Mouse (Mus musculus): ENCODE measurements at regions not wholly inside any gene's neighbourhood (a gene's known extent, or its start where the extent isn't known, plus 50 kb on each side); places are given as distances from the start of the nearest gene placed in this dataset.

DNA sequence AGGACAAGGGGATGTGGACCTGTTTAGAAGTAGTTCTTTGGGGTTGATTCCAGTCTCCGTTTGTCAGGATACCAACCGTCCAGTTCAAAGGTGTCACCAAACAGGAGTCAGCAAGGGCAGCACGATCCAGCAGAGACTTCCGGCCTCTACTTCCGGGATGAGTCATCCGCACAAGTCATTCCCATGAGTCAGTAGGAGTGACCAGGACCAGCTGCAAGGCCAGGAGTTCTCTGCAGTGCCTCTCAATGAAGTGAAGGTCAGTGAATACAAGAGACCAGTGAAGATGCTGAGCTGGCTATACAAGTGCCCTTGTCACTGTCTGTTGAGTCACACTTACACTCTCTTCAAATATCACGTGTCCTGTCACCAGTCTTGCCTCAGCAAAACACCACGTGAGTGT lies 272.8 kb upstream of the Cntnap4 start:
- TF ChIP-seq MYOD1 (IDR thresholded peaks at IDR 0.05; ENCODE audit: control insufficient read depth, insufficient read length, low read depth), result no peak
- TF ChIP-seq MAX (IDR thresholded peaks at IDR 0.05), result no peak
- no peak for TF ChIP-seq MYOG (IDR thresholded peaks at IDR 0.05; ENCODE audit: control insufficient read depth, extremely low read depth, insufficient read length)
- TF ChIP-seq CTCF (IDR thresholded peaks at IDR 0.05; ENCODE audit: control insufficient read depth, insufficient read depth, insufficient read length), result no peak
- TF ChIP-seq FOSL1 (IDR thresholded peaks at IDR 0.05; ENCODE audit: insufficient read depth, low read length, poor library complexity, severe bottlenecking), result no peak
- no peak for TF ChIP-seq USF1 (IDR thresholded peaks at IDR 0.05; ENCODE audit: low read depth)
- TF ChIP-seq CEBPB (IDR thresholded peaks at IDR 0.05; ENCODE audit: low read depth), result no peak
- Histone ChIP-seq H3K36me3 (ENCODE audit: control insufficient read depth, insufficient read depth) (no peaks in the 10 kb centered on the region), H3K27me3 (ENCODE audit: control insufficient read depth, insufficient read depth, insufficient read length) (no peaks in the 10 kb centered on the region), H3K79me3 (ENCODE audit: low read depth) (no peaks in the 10 kb centered on the region), H3K79me2 (ENCODE audit: control insufficient read depth, insufficient read depth) (no peaks in the 10 kb centered on the region), H3K4me3 (ENCODE audit: insufficient read depth, poor library complexity, severe bottlenecking) (no peak overlapping the region), H3ac (ENCODE audit: control insufficient read depth, insufficient read length, low read depth) (no peak overlapping the region)

DNA sequence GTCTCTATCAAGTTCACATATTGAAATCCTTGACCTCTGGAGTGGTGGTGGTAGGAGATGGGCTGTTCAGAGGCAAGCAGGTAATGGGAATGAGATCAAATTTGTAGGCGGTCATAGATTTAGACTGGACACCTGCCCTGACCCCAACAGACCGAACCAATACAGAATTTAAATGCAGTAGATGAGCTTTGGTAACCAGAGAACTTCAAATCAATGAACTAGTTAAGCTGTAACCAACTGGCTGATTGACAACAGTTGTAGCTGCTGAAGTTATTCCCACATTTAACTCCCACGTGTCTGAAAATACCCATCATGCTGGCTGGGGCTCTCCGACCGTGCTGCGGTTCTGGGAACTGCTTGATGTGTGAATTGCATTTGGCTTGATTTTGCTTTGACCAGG lies 268.5 kb upstream of the Gm6793 start:
- Histone ChIP-seq H3K4me3 (ENCODE audit: insufficient read depth, poor library complexity, severe bottlenecking) (no peak overlapping the region), H3ac (ENCODE audit: control insufficient read depth, insufficient read length, low read depth) (no peak overlapping the region), H3K27me3 (ENCODE audit: control insufficient read depth, insufficient read depth, insufficient read length) (no peaks in the 10 kb centered on the region), H3K79me2 (ENCODE audit: control insufficient read depth, insufficient read depth) (no peaks in the 10 kb centered on the region), H3K79me3 (ENCODE audit: low read depth) (no peaks in the 10 kb centered on the region), H3K36me3 (ENCODE audit: control insufficient read depth, insufficient read depth) (no peaks in the 10 kb centered on the region)
- TF ChIP-seq CEBPB (IDR thresholded peaks at IDR 0.05; ENCODE audit: low read depth) (no peak), USF1 (IDR thresholded peaks at IDR 0.05; ENCODE audit: low read depth) (no peak), MAX (IDR thresholded peaks at IDR 0.05) (no peak), MYOG (IDR thresholded peaks at IDR 0.05; ENCODE audit: control insufficient read depth, extremely low read depth, insufficient read length) (no peak), FOSL1 (IDR thresholded peaks at IDR 0.05; ENCODE audit: insufficient read depth, low read length, poor library complexity, severe bottlenecking) (no peak), MYOD1 (IDR thresholded peaks at IDR 0.05; ENCODE audit: control insufficient read depth, insufficient read length, low read depth) (no peak), CTCF (IDR thresholded peaks at IDR 0.05; ENCODE audit: control insufficient read depth, insufficient read depth, insufficient read length) (no peak)

DNA sequence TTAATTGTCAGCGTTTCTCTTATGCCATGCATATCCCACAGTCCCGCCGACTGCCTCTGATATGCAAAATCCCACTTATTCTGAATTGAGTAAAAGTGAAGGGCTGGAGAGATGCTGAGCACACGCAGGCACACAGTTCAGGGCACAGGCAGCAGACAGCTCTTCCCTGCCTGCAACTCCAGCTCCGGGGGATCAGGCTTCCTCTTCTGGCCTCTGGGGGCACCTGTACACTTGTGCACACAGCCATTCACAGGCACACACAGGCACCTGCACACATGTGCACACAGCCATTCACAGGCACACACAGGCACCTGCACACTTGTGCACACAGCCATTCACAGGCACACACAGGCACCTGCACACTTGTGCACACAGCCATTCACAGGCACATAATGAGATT lies 254.8 kb upstream of the Gm6793 start:
- H3K36me3 ChIP-seq (ENCODE audit: control insufficient read depth, insufficient read depth), result no peaks in the 10 kb centered on the region
- no peak for TF ChIP-seq MAX (IDR thresholded peaks at IDR 0.05)
- no peak for TF ChIP-seq FOSL1 (IDR thresholded peaks at IDR 0.05; ENCODE audit: insufficient read depth, low read length, poor library complexity, severe bottlenecking)
- no peak for TF ChIP-seq CEBPB (IDR thresholded peaks at IDR 0.05; ENCODE audit: low read depth)
- no peak overlapping the region for H3K4me3 ChIP-seq (ENCODE audit: insufficient read depth, poor library complexity, severe bottlenecking)
- H3K79me2 ChIP-seq (ENCODE audit: control insufficient read depth, insufficient read depth), result no peaks in the 10 kb centered on the region
- no peaks in the 10 kb centered on the region for H3K27me3 ChIP-seq (ENCODE audit: control insufficient read depth, insufficient read depth, insufficient read length)
- H3ac ChIP-seq (ENCODE audit: control insufficient read depth, insufficient read length, low read depth), result no peak overlapping the region
- H3K79me3 ChIP-seq (ENCODE audit: low read depth), result no peaks in the 10 kb centered on the region

DNA sequence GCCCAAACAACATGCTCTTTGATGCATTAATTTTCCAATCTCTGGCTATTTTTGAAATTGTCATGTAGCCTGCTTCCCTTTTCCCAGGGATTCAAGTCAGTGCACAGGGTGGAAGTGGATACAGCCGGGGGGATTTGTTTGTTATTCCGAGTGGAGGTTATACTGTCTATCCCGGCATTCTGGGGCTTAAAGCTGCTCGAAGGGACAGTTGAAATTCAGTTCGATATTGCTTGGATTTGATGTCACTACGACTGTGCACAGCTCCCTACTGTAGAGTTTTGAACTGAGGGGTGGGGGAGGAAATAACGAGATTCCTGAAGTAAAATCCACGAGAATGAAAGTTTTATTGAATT lies 254.4 kb upstream of the Gm6793 start:
- H3K27me3 ChIP-seq (ENCODE audit: control insufficient read depth, insufficient read depth, insufficient read length), result no peaks in the 10 kb centered on the region
- no peak overlapping the region for H3ac ChIP-seq (ENCODE audit: control insufficient read depth, insufficient read length, low read depth)
- H3K79me2 ChIP-seq (ENCODE audit: control insufficient read depth, insufficient read depth), result no peaks in the 10 kb centered on the region
- no peaks in the 10 kb centered on the region for H3K36me3 ChIP-seq (ENCODE audit: control insufficient read depth, insufficient read depth)
- H3K4me3 ChIP-seq (ENCODE audit: insufficient read depth, poor library complexity, severe bottlenecking), result no peak overlapping the region
- H3K79me3 ChIP-seq (ENCODE audit: low read depth), result no peaks in the 10 kb centered on the region
- no peak for TF ChIP-seq CTCF (IDR thresholded peaks at IDR 0.05; ENCODE audit: control insufficient read depth, insufficient read depth, insufficient read length)

DNA sequence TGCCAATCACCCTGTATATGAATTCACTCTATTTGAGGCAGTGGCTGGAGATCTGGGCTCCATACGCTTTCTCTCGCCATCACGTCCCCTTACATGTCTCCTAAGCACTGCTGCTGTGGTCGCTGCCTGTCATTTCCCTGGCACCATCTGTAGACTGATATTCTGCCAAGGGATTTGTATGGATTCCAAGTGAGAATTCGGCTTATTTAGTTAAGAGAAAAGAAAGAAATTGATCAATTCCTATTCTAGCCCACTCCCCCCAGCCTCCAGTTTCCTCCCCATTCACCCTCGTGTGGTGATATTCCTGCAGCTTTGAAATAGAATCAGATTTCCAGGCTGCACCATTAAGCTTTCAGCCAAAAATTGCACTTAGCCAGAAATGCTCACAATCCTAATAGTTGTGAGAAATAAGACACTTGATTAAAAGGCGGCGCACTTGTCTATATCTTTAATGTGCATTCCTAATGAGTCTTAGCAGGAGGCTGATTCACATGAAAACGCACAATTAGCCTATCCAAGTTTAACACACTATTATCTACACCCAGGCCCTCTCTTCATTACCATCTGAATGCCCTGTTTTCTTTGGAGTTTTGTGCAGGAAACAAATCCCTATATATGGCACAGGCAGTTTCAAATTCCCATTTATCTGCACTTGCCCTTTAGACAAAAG lies 253.8 kb upstream of the Gm6793 start:
- Histone ChIP-seq H3K79me2 (ENCODE audit: control insufficient read depth, insufficient read depth) (no peaks in the 10 kb centered on the region), H3K79me3 (ENCODE audit: low read depth) (no peaks in the 10 kb centered on the region), H3K4me3 (ENCODE audit: insufficient read depth, poor library complexity, severe bottlenecking) (no peak overlapping the region), H3ac (ENCODE audit: control insufficient read depth, insufficient read length, low read depth) (no peak overlapping the region), H3K36me3 (ENCODE audit: control insufficient read depth, insufficient read depth) (no peaks in the 10 kb centered on the region), H3K27me3 (ENCODE audit: control insufficient read depth, insufficient read depth, insufficient read length) (no peaks in the 10 kb centered on the region)
- TF ChIP-seq MAX (IDR thresholded peaks at IDR 0.05) (no peak), CTCF (IDR thresholded peaks at IDR 0.05; ENCODE audit: control insufficient read depth, insufficient read depth, insufficient read length) (no peak), MYOD1 (IDR thresholded peaks at IDR 0.05; ENCODE audit: control insufficient read depth, insufficient read length, low read depth) (no peak), MYOG (IDR thresholded peaks at IDR 0.05; ENCODE audit: control insufficient read depth, extremely low read depth, insufficient read length) (no peak), FOSL1 (IDR thresholded peaks at IDR 0.05; ENCODE audit: insufficient read depth, low read length, poor library complexity, severe bottlenecking) (no peak), USF1 (IDR thresholded peaks at IDR 0.05; ENCODE audit: low read depth) (no peak), CEBPB (IDR thresholded peaks at IDR 0.05; ENCODE audit: low read depth) (no peak)

DNA sequence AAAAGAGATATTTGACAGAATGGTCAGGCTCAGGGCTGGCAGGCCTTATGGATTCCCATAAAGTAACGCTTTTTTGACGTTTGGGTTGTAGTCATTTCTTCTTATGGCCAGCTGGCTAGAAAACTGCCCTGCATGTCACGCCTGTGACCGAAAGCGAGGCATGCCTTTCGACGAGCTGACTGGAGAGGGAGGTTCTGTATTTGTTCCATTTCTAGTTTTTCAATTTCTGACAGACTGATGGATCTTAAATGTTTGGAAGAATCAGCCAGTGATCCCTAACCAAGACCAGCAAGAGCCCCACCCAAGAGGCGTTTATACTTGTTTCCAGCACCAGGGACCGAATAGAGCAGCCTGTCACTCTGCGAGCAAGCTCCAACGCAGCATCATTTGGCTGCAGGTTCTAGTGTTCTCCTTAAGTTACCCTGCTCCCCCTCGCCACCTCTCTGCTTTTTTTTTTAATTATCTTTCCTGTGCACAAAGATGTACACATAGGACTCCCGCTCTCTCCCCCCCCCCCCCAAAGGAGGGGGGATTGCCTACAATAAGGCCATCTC lies 243.2 kb upstream of the Gm6793 start:
- Histone ChIP-seq H3K79me2 (ENCODE audit: control insufficient read depth, insufficient read depth) (no peaks in the 10 kb centered on the region), H3K79me3 (ENCODE audit: low read depth) (no peaks in the 10 kb centered on the region), H3K36me3 (ENCODE audit: control insufficient read depth, insufficient read depth) (no peaks in the 10 kb centered on the region), H3K27me3 (ENCODE audit: control insufficient read depth, insufficient read depth, insufficient read length) (no peaks in the 10 kb centered on the region), H3ac (ENCODE audit: control insufficient read depth, insufficient read length, low read depth) (no peak overlapping the region), H3K4me3 (ENCODE audit: insufficient read depth, poor library complexity, severe bottlenecking) (no peak overlapping the region)
- no peak for TF ChIP-seq MYOG (IDR thresholded peaks at IDR 0.05; ENCODE audit: control insufficient read depth, extremely low read depth, insufficient read length)
- no peak for TF ChIP-seq MYOD1 (IDR thresholded peaks at IDR 0.05; ENCODE audit: control insufficient read depth, insufficient read length, low read depth)
- no peak for TF ChIP-seq CTCF (IDR thresholded peaks at IDR 0.05; ENCODE audit: control insufficient read depth, insufficient read depth, insufficient read length)
- TF ChIP-seq CEBPB (IDR thresholded peaks at IDR 0.05; ENCODE audit: low read depth), result no peak
- TF ChIP-seq USF1 (IDR thresholded peaks at IDR 0.05; ENCODE audit: low read depth), result no peak
- no peak for TF ChIP-seq MAX (IDR thresholded peaks at IDR 0.05)
- TF ChIP-seq FOSL1 (IDR thresholded peaks at IDR 0.05; ENCODE audit: insufficient read depth, low read length, poor library complexity, severe bottlenecking), result no peak
